Mouse (Mus musculus) hindbrain, embryonic 13.5 days (tissue): Measurements from ENCODE around the gene Rhbdd1. TPM values are rescaled to one million over a fixed set of nuclear protein-coding genes. Genes with fewer than 3 reads are reported as not detected.

Experiments
- ATAC-seq: fragments of 200-750 bp; cut with Nextera tagmentation; 2 replicates; pipeline ENCODE4 v1.8.0; 2017; ENCODE audit warnings: moderate TSS enrichment; ENCODE audit not compliant: low FRiP score
- H3K27ac ChIP-seq: fragments of 300-500 bp; sonication (generic); 2 replicates; pipeline ENCODE4 v1.5.1; 2015; ENCODE audit warnings: inconsistent platforms, mild to moderate bottlenecking, moderate library complexity
- H3K27me3 ChIP-seq: fragments of 300-500 bp; sonication (generic); 2 replicates; pipeline ENCODE4 v1.6.1; 2015; ENCODE audit warnings: mild to moderate bottlenecking, inconsistent platforms
- H3K36me3 ChIP-seq: fragments of 300-500 bp; sonication (generic); 2 replicates; pipeline ENCODE4 v1.6.1; 2015; ENCODE audit warnings: mild to moderate bottlenecking, inconsistent platforms
- H3K4me1 ChIP-seq: fragments of 300-500 bp; sonication (generic); replicated peaks from 2 replicates; pipeline ENCODE4 v1.6.1; 2015; ENCODE audit warnings: inconsistent platforms
- H3K4me2 ChIP-seq: fragments of 300-500 bp; sonication (generic); 2 replicates; pipeline ENCODE4 v1.6.1; 2015; ENCODE audit warnings: inconsistent platforms, mild to moderate bottlenecking, moderate library complexity
- H3K4me3 ChIP-seq: fragments of 300-500 bp; sonication (generic); 2 replicates; pipeline ENCODE4 v1.5.1; 2015; ENCODE audit warnings: mild to moderate bottlenecking, inconsistent platforms
- H3K9ac ChIP-seq: fragments of 300-500 bp; sonication (generic); 2 replicates; pipeline ENCODE4 v1.6.1; 2015; ENCODE audit warnings: mild to moderate bottlenecking, inconsistent platforms
- H3K9me3 ChIP-seq: fragments of 300-500 bp; sonication (generic); 2 replicates; pipeline ENCODE4 v1.6.1; 2016; ENCODE audit warnings: inconsistent platforms
- WGBS: fragments of 180-500 bp; shearing (Covaris S2); methylation state at CpG from one replicate; pipeline ENCODE4 v1.1.7; 2015; 5-methylcytosine and 5-hydroxymethylcytosine counted together
- polyA plus RNA-seq: library from polyadenylated mRNA; unstranded; fragments of >200 nt; fragmentation: Nextera tagmentation; extraction: Ambion mirVana; gene quantifications from 2 replicates; pipeline ENCODE4 v1.2.1, GENCODE M21; 2015

The Rhbdd1 gene
- 4.3 and 5.4 TPM in 2 replicates for polyA plus RNA-seq

DNA sequence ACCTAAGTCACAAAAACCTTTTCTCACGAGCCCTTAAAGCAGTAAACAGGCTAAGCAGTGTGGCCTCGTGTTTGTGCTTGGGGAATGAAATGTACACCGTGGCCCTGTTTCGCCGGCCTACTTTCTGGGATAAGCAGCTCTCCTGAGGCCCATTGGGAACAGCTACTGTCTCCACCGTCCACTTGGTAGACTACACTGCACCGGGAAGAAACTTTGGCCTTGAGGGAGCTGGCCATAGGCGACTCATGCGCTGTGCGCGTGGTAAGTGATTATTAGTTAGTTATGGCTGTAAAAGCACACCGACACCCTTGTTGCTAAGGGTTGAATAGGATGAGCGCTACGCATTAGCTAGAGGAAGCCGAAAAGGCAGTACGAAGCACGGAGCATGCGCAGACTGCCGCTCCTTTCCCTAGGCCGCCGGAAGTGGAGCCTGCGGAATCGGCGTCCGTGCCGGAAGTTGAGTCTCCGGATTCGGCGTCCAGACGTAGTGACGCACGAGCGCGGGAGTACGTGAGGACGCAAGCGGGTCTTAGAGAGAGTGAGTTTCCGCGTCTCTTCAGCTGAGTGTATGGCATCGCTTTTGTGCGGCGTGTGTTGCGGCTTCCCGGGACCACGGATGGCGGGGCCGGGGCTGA, at the start of gene Rhbdd1:
TSS of gene Rhbdd1 (plus strand) at position 342 of the 635 bp plus-strand sequence.
- WGBS = 4% methylated on average over 47 of the region's 47 CpGs
- Histone ChIP-seq H3K4me1 (peaks cover 27% of the 10 kb centered on the region), H3K4me3 (peak within 1 kb of the TSS; percentile 75), H3K27ac (peak within 1 kb of the TSS; percentile 96), H3K9me3 (no peaks in the 10 kb centered on the region), H3K27me3 (no peaks in the 10 kb centered on the region), H3K36me3 (no peaks in the 10 kb centered on the region), H3K9ac (peak within 1 kb of the TSS; percentile 87), H3K4me2 (peak within 1 kb of the TSS; percentile 79)
- peak; percentile 98 for ATAC-seq

DNA sequence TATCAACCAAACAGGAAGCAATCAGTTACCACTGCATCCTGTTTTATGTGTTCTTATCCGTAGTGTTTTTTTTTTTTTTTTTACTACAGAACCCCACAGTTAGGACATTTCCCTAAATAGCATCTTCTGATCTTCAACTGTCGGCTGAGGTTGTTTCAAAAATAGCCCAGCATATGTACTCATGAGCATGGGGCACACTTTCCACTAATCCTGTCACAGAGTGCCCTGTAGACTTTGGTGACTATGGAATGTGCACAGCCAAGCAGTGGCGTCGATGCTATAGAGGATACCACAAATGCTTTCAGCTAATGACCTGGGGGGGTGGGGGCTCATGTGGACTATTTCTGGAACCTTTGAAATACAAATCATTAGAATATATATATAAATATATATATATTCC, 48.7 kb upstream of the Rhbdd1 start:
- Histone ChIP-seq H3K4me3 (no peak overlapping the region), H3K27me3 (no peaks in the 10 kb centered on the region), H3K4me2 (no peak overlapping the region), H3K9me3 (no peaks in the 10 kb centered on the region), H3K4me1 (no peaks in the 10 kb centered on the region; the same call in 1 of the 2 replicates), H3K9ac (no peak overlapping the region), H3K27ac (no peak overlapping the region), H3K36me3 (no peaks in the 10 kb centered on the region)
- 86% methylated on average over 4 of the region's 4 CpGs for WGBS
- no peak for ATAC-seq

DNA sequence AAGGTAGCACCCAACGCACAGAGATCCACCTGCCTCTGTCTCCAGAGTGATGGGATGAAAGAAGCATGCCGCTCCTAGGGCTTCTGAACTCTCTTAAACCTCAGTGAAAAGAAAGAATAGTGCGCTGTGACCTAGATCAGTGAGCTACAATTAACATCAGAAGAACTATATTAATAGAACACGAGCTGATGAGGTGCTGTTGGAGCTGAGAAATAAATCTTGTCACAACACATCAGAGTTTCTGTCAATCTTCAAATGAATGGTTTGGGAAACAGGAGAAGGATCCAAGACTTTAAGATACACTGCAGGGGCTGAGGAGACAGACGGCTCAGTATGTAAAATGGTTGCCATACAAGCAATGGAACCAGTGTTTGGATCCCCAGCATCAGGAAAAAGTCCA, 44.0 kb upstream of the Rhbdd1 start:
- Histone ChIP-seq H3K4me2 (no peak overlapping the region), H3K36me3 (peaks cover 8% of the 10 kb centered on the region), H3K4me3 (no peak overlapping the region), H3K4me1 (peaks cover 17% of the 10 kb centered on the region), H3K27me3 (no peaks in the 10 kb centered on the region), H3K9ac (no peak overlapping the region), H3K27ac (no peak overlapping the region), H3K9me3 (no peaks in the 10 kb centered on the region)
- no peak for ATAC-seq
- 83% methylated on average over 5 of the region's 5 CpGs for WGBS

DNA sequence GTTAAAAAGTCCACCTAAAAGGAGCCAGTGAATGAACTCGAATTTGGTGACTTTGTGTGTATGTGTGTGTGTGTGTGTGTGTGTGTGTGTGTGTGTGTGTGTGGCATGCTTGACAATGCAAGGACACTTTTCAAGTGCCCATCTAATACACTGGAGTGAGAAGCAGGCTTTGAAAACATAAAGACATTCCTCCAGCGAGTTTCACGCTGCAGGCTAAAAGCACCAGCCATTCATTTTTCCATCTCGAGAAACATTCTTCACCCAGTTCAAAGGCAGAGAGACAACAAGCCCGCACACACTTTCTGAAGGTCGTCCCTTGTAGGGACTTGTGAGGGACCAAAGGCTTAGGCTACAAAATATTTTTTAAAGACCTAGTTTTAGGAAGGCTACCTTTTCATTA, 42.7 kb upstream of the Rhbdd1 start:
- H3K36me3 ChIP-seq = peaks cover 15% of the 10 kb centered on the region
- H3K4me1 ChIP-seq = peaks cover 17% of the 10 kb centered on the region
- H3K4me3 ChIP-seq = no peak overlapping the region
- no peak overlapping the region for H3K9ac ChIP-seq
- no peaks in the 10 kb centered on the region for H3K9me3 ChIP-seq
- no peak overlapping the region for H3K27ac ChIP-seq
- no peak for ATAC-seq
- no peaks in the 10 kb centered on the region for H3K27me3 ChIP-seq
- no peak overlapping the region for H3K4me2 ChIP-seq
- 20% methylated on average over 6 of the region's 6 CpGs for WGBS

DNA sequence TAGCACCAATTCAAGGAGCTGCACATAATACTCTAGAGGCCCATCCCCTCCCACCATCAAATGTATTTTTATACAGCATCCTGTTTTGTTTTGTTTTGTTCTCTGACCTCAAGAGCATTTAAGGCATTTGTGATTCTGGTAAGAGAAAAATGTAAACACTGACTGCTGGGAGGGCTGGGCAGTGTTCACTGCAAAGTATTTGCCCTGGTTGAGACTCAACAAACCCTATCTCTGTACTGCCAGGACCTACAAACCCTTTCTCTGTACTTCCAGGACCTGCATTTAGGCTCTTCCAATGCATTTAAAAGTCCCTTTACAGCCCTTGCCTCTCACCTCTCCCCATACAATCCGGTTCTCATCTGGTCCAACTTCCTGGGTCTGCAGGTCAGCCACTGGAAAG, 41.9 kb upstream of the Rhbdd1 start:
- Histone ChIP-seq H3K36me3 (peaks cover 15% of the 10 kb centered on the region), H3K9ac (no peak overlapping the region), H3K4me2 (no peak overlapping the region), H3K27ac (no peak overlapping the region), H3K9me3 (no peaks in the 10 kb centered on the region), H3K4me3 (no peak overlapping the region), H3K4me1 (peaks cover 17% of the 10 kb centered on the region), H3K27me3 (no peaks in the 10 kb centered on the region)
- no peak for ATAC-seq
- 46% methylated on average over 1 of the region's 1 CpGs for WGBS

DNA sequence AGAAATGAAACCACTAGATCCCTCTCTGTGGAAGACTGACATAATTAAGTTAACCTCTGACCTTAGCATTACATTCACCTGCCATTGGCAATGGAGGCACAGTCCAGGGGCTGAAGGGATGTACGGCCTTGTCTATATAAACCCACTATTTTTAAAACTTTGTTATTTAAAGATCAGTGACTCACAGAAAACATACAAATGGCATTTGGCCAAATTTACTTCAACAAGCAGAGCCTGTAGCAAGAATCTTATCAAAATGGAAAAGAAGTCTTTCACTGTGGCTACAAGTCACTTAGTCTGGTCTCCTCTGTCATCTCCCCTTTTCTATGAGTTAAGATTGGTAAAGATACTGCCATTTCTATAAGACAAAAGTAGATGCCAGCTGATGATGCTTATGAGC, 36.5 kb upstream of the Rhbdd1 start:
- Histone ChIP-seq H3K4me2 (no peak overlapping the region), H3K36me3 (peaks cover 15% of the 10 kb centered on the region), H3K4me1 (peaks cover 31% of the 10 kb centered on the region), H3K9me3 (no peaks in the 10 kb centered on the region), H3K27ac (no peak overlapping the region), H3K9ac (no peak overlapping the region), H3K27me3 (no peaks in the 10 kb centered on the region), H3K4me3 (no peak overlapping the region)
- no peak for ATAC-seq
- 84% methylated on average over 1 of the region's 1 CpGs for WGBS

DNA sequence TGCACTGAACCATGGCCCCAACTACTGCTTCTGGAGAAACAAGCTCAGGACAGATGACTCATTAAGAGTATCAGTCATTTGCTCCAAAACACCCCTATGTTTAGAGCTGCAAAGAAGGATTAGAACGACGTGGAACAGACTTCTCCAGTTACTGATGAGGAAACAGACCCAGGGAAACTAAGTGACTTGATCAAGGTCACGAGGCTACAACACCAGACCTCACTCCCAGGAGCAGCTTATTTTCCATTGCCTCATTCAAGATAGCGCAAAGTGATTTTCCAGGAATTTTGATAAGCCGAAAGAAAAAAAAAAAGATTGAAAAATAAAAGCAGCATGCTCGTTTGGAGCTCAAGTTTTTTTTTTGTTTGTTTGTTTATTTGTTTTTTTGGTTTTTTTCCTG, 34.4 kb upstream of the Rhbdd1 start:
- Histone ChIP-seq H3K4me3 (no peak overlapping the region), H3K36me3 (peaks cover 11% of the 10 kb centered on the region), H3K9me3 (no peaks in the 10 kb centered on the region), H3K27ac (no peak overlapping the region), H3K4me2 (no peak overlapping the region), H3K27me3 (no peaks in the 10 kb centered on the region), H3K9ac (no peak overlapping the region), H3K4me1 (peaks cover 47% of the 10 kb centered on the region)
- WGBS = 89% methylated on average over 6 of the region's 6 CpGs
- no peak for ATAC-seq

DNA sequence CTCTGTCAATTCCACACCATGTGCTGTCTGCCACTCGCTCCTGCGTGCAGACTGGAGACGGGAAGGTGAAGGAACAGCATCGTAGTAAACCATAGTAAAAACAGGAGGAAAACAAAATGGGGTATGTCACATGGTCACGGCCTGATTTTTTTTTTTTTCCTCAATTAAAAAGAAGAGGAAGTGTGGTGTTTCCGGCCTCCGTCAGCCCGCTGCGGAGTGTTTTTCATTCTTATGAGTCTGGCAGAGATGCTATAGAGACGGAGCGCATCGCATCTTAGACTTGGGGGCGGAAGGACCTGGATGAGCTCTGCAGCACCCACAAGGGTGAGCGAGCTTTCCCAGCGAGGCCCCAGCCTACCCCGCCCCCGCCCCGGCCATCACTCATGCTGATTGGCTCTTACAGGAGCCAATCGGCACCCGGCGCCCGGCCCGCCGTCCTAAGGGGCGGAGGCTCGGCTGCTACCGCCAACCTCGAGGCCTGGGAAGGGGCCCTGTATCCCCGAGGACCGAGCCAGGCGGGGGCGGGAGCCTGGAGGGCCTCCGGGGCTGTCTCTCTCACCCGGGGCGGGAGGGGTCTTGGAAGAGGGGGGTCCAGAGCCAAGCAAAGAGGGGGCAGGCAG, 33.1 kb upstream of the Rhbdd1 start:
- Histone ChIP-seq H3K4me3 (peak overlapping the region; percentile 75), H3K27me3 (no peaks in the 10 kb centered on the region), H3K4me1 (peaks cover 59% of the 10 kb centered on the region), H3K4me2 (peak overlapping the region; percentile 67), H3K9me3 (no peaks in the 10 kb centered on the region), H3K36me3 (peaks cover 11% of the 10 kb centered on the region), H3K9ac (peak overlapping the region; percentile 80), H3K27ac (peak overlapping the region; percentile 97)
- peak; percentile 98 for ATAC-seq
- WGBS = 1% methylated on average over 31 of the region's 35 CpGs

DNA sequence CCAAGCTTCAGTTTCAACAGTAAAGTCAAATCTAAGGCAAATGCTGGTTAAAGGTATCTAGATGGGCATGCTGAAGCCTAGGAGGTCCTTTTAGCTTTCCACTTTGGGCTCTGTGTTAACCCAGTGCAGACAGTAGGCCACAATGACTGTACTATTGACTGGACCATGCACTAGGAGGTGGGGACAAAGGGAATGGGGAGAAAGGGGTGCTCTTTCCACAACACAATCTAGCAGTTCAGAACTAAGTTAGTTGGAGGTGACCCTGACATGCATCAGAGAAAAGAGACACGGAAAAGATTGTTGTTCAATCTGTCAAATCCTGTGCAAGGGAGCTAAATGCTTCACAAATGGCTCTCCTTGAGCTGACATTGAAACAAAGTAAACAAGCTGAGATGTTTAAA, 32.4 kb upstream of the Rhbdd1 start:
- Histone ChIP-seq H3K36me3 (peaks cover 17% of the 10 kb centered on the region), H3K27me3 (no peaks in the 10 kb centered on the region), H3K27ac (peak overlapping the region; percentile 97), H3K4me1 (peaks cover 67% of the 10 kb centered on the region), H3K9ac (peak overlapping the region; percentile 80), H3K9me3 (no peaks in the 10 kb centered on the region), H3K4me3 (peak overlapping the region; percentile 75), H3K4me2 (peak overlapping the region; percentile 67)
- 0% methylated on average over 1 of the region's 1 CpGs for WGBS
- 0 out of 2 replicates have a peak, but pooled peaks have one; percentile 19 for ATAC-seq

DNA sequence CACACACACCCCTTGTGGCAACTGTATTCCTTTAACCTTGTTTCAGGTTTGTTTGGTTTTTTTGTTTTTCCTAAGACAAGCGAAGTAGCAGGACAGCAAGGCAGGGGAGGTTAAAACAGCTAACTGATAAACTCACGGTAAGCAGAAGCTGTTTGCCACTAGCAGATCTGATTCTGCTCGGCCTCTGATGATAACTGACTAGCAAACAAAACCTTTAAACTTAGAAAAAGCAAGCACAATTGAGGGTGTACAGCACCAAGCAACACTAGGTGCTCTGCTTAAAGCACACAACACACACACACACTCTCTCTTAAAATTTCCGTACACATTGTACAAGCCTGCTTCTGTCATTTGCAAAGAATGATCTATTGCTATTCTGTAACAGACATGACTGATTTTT, 31.8 kb upstream of the Rhbdd1 start:
- H3K4me2 ChIP-seq = peak overlapping the region; percentile 67
- no peak for ATAC-seq
- H3K36me3 ChIP-seq = peaks cover 19% of the 10 kb centered on the region
- peaks cover 72% of the 10 kb centered on the region for H3K4me1 ChIP-seq
- WGBS = 22% methylated on average over 4 of the region's 4 CpGs
- H3K4me3 ChIP-seq = peak overlapping the region; percentile 75
- peak overlapping the region; percentile 97 for H3K27ac ChIP-seq
- H3K9ac ChIP-seq = peak overlapping the region; percentile 80
- H3K27me3 ChIP-seq = no peaks in the 10 kb centered on the region
- no peaks in the 10 kb centered on the region for H3K9me3 ChIP-seq

DNA sequence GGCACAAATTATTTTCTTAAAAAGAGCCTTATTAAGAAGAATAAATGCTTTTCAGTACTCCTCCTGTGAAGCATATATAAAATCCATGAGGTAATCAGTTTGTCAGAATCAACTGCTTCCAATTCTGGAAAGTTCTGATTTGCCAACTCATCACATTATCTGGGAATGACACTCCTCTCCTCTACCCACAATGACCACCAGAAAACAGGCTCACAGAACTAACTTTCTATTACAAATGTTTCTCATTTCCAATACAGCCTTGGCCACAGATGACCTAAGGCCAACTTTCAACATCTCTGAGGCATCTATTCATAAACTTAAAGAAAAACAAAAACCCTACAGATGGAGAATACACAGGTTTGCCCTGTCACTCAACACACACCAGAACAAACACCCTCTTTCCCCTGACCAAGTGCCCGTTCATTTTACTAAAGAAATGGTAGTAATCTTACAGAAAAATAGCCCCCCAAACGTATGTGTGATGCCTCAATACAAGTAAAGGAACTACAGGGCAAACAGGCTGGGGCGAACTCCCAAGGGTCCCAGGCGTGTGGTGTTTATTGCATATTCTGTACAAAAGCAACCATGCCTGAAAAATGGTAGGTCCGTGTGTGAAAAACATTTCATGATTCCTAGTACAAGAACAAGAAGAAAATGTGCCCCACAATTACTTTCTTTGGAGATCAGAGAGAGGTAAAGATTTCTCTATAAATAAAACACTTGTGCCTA, 30.6 kb upstream of the Rhbdd1 start:
- Histone ChIP-seq H3K4me1 (peaks cover 75% of the 10 kb centered on the region), H3K27ac (peak overlapping the region; percentile 70), H3K9ac (peak overlapping the region; percentile 91), H3K4me3 (peak overlapping the region; percentile 75), H3K27me3 (no peaks in the 10 kb centered on the region), H3K9me3 (no peaks in the 10 kb centered on the region), H3K36me3 (peaks cover 19% of the 10 kb centered on the region), H3K4me2 (peak overlapping the region; percentile 67)
- ATAC-seq = no peak
- 13% methylated on average over 5 of the region's 5 CpGs for WGBS

DNA sequence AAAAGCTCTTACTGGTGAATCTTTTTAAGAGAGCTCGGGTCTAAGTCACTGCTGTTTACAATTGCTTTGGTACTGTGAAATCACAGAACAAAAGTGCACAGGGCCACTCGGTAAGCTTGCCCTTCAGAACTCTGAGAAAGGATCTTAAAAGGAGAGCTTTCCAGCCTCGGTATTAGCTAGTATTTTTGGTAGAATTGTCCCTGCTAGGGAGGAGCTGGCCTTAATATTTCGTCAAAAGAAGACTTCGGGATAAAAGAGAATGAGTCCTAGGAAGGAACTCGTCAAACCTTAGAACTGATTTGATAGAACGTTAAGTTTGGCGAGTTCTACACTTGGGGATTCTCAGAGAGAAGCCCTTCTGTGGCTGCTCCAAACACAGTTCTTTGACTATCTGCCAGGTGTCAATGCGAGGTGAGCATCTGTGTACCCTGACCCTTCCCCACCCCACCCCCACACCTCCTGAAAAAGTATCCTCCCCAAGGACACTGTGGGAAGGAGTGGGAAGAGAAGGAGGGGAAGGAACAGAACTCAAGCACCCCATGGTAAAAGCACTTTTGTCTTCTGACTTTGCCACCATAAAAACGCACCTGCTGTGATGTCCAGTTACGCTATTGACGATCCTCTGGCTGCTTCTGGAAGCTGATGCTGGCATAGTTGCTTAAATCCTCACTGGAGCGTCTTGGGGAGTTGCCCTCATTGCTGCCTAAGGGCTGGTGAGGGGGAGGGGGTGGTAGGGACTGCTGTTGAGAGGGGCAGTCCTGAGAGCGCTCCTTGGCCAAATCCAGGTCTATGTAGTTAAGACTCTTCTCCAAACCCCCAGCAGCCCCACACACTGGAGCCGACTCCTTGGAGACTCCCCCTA, 29.8 kb upstream of the Rhbdd1 start:
- H3K4me1 ChIP-seq = peaks cover 73% of the 10 kb centered on the region
- peaks cover 19% of the 10 kb centered on the region for H3K36me3 ChIP-seq
- peak overlapping the region; percentile 75 for H3K4me3 ChIP-seq
- H3K4me2 ChIP-seq = peak overlapping the region; percentile 67
- WGBS = 12% methylated on average over 15 of the region's 15 CpGs
- H3K9me3 ChIP-seq = no peaks in the 10 kb centered on the region
- no peaks in the 10 kb centered on the region for H3K27me3 ChIP-seq
- peak overlapping the region; percentile 91 for H3K9ac ChIP-seq
- ATAC-seq = no peak
- peak overlapping the region; percentile 70 for H3K27ac ChIP-seq
